ENCODE assay signal across 21 mouse cellular contexts in the genomic region with DNA sequence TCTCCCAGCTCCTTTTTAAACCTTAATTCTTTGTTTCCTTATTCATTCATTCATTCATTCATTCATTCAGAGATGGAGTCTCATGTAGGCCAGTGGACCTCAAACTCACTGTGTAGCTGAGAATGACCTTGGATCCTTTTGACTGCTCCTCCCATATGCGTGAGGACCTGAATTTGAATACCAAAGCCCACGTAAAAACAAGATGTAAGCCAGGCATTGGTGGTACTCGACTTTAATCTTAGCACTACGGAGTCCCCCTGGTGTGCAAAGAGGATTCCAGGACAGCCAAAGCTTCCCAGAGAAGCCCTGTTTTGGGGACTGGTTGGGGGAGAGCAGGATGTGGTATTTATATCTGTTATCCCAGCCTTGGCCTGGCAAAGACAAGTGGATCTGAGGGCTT. TPM values are rescaled to one million over a fixed set of nuclear protein-coding genes. Genes with fewer than 3 reads are reported as not detected.
DNase-seq lines count a peak whose midpoint lies in the region; ATAC-seq and TF ChIP-seq lines count a peak whose summit lies in the region.
"Had no signal": no experiment of that assay in that cellular context is flagged by ENCODE, and none has a peak within 500 bp of the region (broad histone marks: within the 10 kb centered on the region; RNA-seq: fewer than 3 reads in every experiment).

No protein-coding gene starts in this region.

- H3K4me1 ChIP-seq in heart, adult 2 months (ENCODE audit: control insufficient read depth, insufficient read depth, low read length): no peaks in the 10 kb centered on the region; the same call in 1 of the 2 replicates
- no peaks in the 10 kb centered on the region for H3K4me1 ChIP-seq in hindbrain, postnatal 0 days (ENCODE audit: insufficient read depth, low read length)
- H3K4me1 ChIP-seq: embryonic facial prominence, embryonic 12.5 days; forebrain, embryonic 13.5 days; forebrain, embryonic 15.5 days had no signal

- no peaks in the 10 kb centered on the region for H3K79me2 ChIP-seq in heart, adult 2 months (replicated peaks; ENCODE audit: control insufficient read depth, insufficient read depth, low read length)

- no peak overlapping the region for H3K4me3 ChIP-seq in heart, adult 2 months
- no peak overlapping the region for H3K4me3 ChIP-seq in layer of hippocampus, adult 2 months
- no peak overlapping the region for H3K4me3 ChIP-seq in hindbrain, postnatal 0 days (ENCODE audit: low read length)
- H3K4me3 ChIP-seq: embryonic facial prominence, embryonic 10.5 days; embryonic facial prominence, embryonic 12.5 days; forebrain, embryonic 13.5 days; forebrain, embryonic 15.5 days had no signal

- no peak overlapping the region for H3K4me2 ChIP-seq in hindbrain, postnatal 0 days (ENCODE audit: low read depth, low read length)
- H3K4me2 ChIP-seq: embryonic facial prominence, embryonic 12.5 days; forebrain, embryonic 13.5 days; forebrain, embryonic 15.5 days had no signal

- H3K27me3 ChIP-seq in heart, adult 2 months (ENCODE audit: control insufficient read depth, insufficient read depth, low read length): no peaks in the 10 kb centered on the region
- no peaks in the 10 kb centered on the region for H3K27me3 ChIP-seq in hindbrain, postnatal 0 days (ENCODE audit: insufficient read depth, low read length)
- H3K27me3 ChIP-seq: embryonic facial prominence, embryonic 12.5 days; forebrain, embryonic 13.5 days; forebrain, embryonic 15.5 days; Patski had no signal

- no peak for TF ChIP-seq POLR2A in heart, adult 2 months (IDR thresholded peaks at IDR 0.05; ENCODE audit: insufficient read depth, low read depth, low read length)

- peak; percentile 16 to 18 for DNase-seq in heart, postnatal 10 days
- no peak for DNase-seq in heart, adult 2 months
- DNase-seq in R1 (ENCODE audit: low read depth, low spot score): peak; percentile 59
- no peak for DNase-seq in layer of hippocampus, adult 2 months (ENCODE audit: low spot score in 2 of 2)
- DNase-seq in hindbrain, postnatal 0 days (ENCODE audit: low spot score): no peak
- DNase-seq: adrenal gland, adult 8-10 months; adrenal gland, postnatal 14 days; adrenal gland, postnatal 36 days; cerebellum, adult 11-12 months; cerebellum, adult 2 months; cerebellum, adult 9-10 months; cerebellum, postnatal 10 days; cerebellum, postnatal 25 days; forebrain, postnatal 0 days had no signal

- H3K9me3 ChIP-seq in hindbrain, postnatal 0 days (ENCODE audit: low read length): no peaks in the 10 kb centered on the region
- H3K9me3 ChIP-seq: embryonic facial prominence, embryonic 10.5 days; embryonic facial prominence, embryonic 12.5 days; forebrain, embryonic 13.5 days; forebrain, embryonic 15.5 days; G1E had no signal

- WGBS in heart, adult 2 months: 58% methylated on average over 4 of the region's 4 CpGs
- 68% methylated on average over 4 of the region's 4 CpGs for WGBS in hindbrain, postnatal 0 days

- TF ChIP-seq EP300 in heart, adult 2 months (IDR thresholded peaks at IDR 0.05; ENCODE audit: insufficient read depth, low read depth, low read length): no peak

- H3K9ac ChIP-seq in heart, adult 2 months (ENCODE audit: low read depth, low read length): no peak overlapping the region
- H3K9ac ChIP-seq in hindbrain, postnatal 0 days (replicated peaks; ENCODE audit: low read length): no peak overlapping the region
- H3K9ac ChIP-seq: embryonic facial prominence, embryonic 12.5 days; forebrain, embryonic 13.5 days; forebrain, embryonic 15.5 days; forebrain, postnatal 0 days had no signal

- no peak for TF ChIP-seq CTCF in heart, adult 2 months (IDR thresholded peaks at IDR 0.05)
- TF ChIP-seq CTCF in layer of hippocampus, adult 2 months (conservative IDR thresholded peaks at IDR 0.05): no peak
- no peak for TF ChIP-seq CTCF in hindbrain, postnatal 0 days (IDR thresholded peaks at IDR 0.05; ENCODE audit: low read depth)

- intact Hi-C loops in heart, postnatal 10 days (cut with DNase I): no loop called here
- intact Hi-C loops in heart, adult 2 months (cut with DNase I): no loop called here

- no peak overlapping the region for H3K27ac ChIP-seq in heart, adult 2 months
- no peak overlapping the region for H3K27ac ChIP-seq in layer of hippocampus, adult 2 months
- H3K27ac ChIP-seq in hindbrain, postnatal 0 days: no peak overlapping the region
- H3K27ac ChIP-seq: embryonic facial prominence, embryonic 10.5 days; embryonic facial prominence, embryonic 12.5 days; forebrain, embryonic 13.5 days; forebrain, embryonic 15.5 days had no signal

- peaks cover 2% of the 10 kb centered on the region; the same call in 1 of the 2 replicates for H3K36me3 ChIP-seq in heart, adult 2 months (ENCODE audit: control insufficient read depth, insufficient read depth, low read length)
- peaks cover 20% of the 10 kb centered on the region for H3K36me3 ChIP-seq in hindbrain, postnatal 0 days (ENCODE audit: insufficient read depth, low read length)

- no peak for ATAC-seq in hindbrain, postnatal 0 days
- ATAC-seq: activated CD4-positive, CD25-positive, alpha-beta regulatory T cell, adult 4 months; forebrain, embryonic 13.5 days; forebrain, embryonic 15.5 days; forebrain, postnatal 0 days; Patski had no signal

RNA-seq across cellular contexts. Expression of a gene that starts 17.4 kb away (rescaled TPM):
- total RNA-seq in heart, postnatal 10 days (2021): 10 to 100 TPM; 15.1 to 15.4 TPM
- total RNA-seq in heart, adult 2 months (2021): 1 to 10 TPM; 8.0 to 8.3 TPM
- polyA plus RNA-seq in heart, adult 2 months (2012; rRNA removed): 6.1 and 8.5 TPM in 2 replicates
- 10 to 100 TPM; 26.3 to 27.0 TPM for total RNA-seq in layer of hippocampus, adult 2 months (2021)
- 21.1 and 25.2 TPM in 2 replicates for total RNA-seq in hindbrain, postnatal 0 days (2014; rRNA removed)
- polyA plus RNA-seq in hindbrain, postnatal 0 days (2015; fragmentation: Nextera tagmentation; extraction: Ambion mirVana): 17.1 and 20.0 TPM in 2 replicates

RNA-seq across cellular contexts. Expression of a gene that starts 57.6 kb away (rescaled TPM):
- total RNA-seq in heart, postnatal 10 days (2021): 10 to 100 TPM; 37.0 to 37.2 TPM
- total RNA-seq in heart, adult 2 months (2021): 10 to 100 TPM; 23.9 to 28.9 TPM
- 22.8 and 27.4 TPM in 2 replicates for polyA plus RNA-seq in heart, adult 2 months (2012; rRNA removed)
- 10 to 100 TPM; 32.5 to 32.8 TPM for total RNA-seq in layer of hippocampus, adult 2 months (2021)
- total RNA-seq in hindbrain, postnatal 0 days (2014; rRNA removed): 30.7 and 44.6 TPM in 2 replicates
- 31.5 and 32.1 TPM in 2 replicates for polyA plus RNA-seq in hindbrain, postnatal 0 days (2015; fragmentation: Nextera tagmentation; extraction: Ambion mirVana)

Comparison
In these comparisons a context has a peak if more than half of its experiments do, and no peak if none do; other contexts are left out.
1. DNase-seq: peak in heart, postnatal 10 days (2 of 2) and R1 (single experiment); none in heart, adult 2 months (0 of 2), layer of hippocampus, adult 2 months (0 of 2) and hindbrain, postnatal 0 days (single experiment).